ENCODE assay signal across 21 mouse cellular contexts in genomic region chr14:71500851-71501250, GRCm38 (mm10).
DNase-seq lines count a peak whose midpoint lies in the region; ATAC-seq and TF ChIP-seq lines count a peak whose summit lies in the region.
"Had no signal": no experiment of that assay in that cellular context is flagged by ENCODE, and none has a peak within 500 bp of the region (broad histone marks: within the 10 kb centered on the region; RNA-seq: fewer than 3 reads in every experiment).

No protein-coding gene starts in this region.

- intact Hi-C loops in left cerebral cortex, postnatal 4 days (cut with DNase I), result no loop called here

- no peaks in the 10 kb centered on the region for H3K4me1 ChIP-seq in stomach, postnatal 0 days (replicated peaks; ENCODE audit: control insufficient read depth, insufficient read depth)
- H3K4me1 ChIP-seq: embryonic facial prominence, embryonic 10.5 days; embryonic facial prominence, embryonic 13.5 days; forebrain, embryonic 12.5 days; forebrain, embryonic 15.5 days; heart, embryonic 10.5 days; hindbrain, embryonic 13.5 days had no signal

- H3K27ac ChIP-seq in stomach, postnatal 0 days (replicated peaks), result no peak overlapping the region
- H3K27ac ChIP-seq: embryonic facial prominence, embryonic 10.5 days; embryonic facial prominence, embryonic 13.5 days; forebrain, embryonic 12.5 days; forebrain, embryonic 15.5 days; heart, adult 2 months; heart, embryonic 10.5 days; hindbrain, embryonic 13.5 days had no signal

- DNase-seq in cerebellum, postnatal 10 days, result peak; percentile 36 to 56
- no peak for DNase-seq in cerebellum, adult 11 months
- DNase-seq in left cerebral cortex, postnatal 4 days, result peak; percentile 42
- DNase-seq in left cerebral cortex, adult 18-20 months (ENCODE audit: low spot score in 2 of 2), result no peak
- DNase-seq in Muller cell, postnatal 12 days (ENCODE audit: inconsistent ontology term), result peak; percentile 33
- DNase-seq in stomach, postnatal 0 days (ENCODE audit: low spot score), result no peak
- DNase-seq: cerebellum, adult 9-11 months; cerebellum, postnatal 36 days; embryo, embryonic 11 days; gastrocnemius, postnatal 25 days; heart, adult 2 months had no signal

- TF ChIP-seq CTCF in stomach, postnatal 0 days (IDR thresholded peaks at IDR 0.05; ENCODE audit: low read depth), result no peak

- no peak overlapping the region for H3K9ac ChIP-seq in stomach, postnatal 0 days (ENCODE audit: low read length)
- H3K9ac ChIP-seq: embryonic facial prominence, embryonic 13.5 days; forebrain, embryonic 12.5 days; forebrain, embryonic 15.5 days; hindbrain, embryonic 13.5 days had no signal

- H3K9me3 ChIP-seq in stomach, postnatal 0 days (ENCODE audit: control insufficient read depth, low read length), result no peaks in the 10 kb centered on the region
- H3K9me3 ChIP-seq: embryonic facial prominence, embryonic 10.5 days; embryonic facial prominence, embryonic 13.5 days; forebrain, embryonic 12.5 days; forebrain, embryonic 15.5 days; heart, embryonic 10.5 days; hindbrain, embryonic 13.5 days had no signal

- H3K27me3 ChIP-seq in stomach, postnatal 0 days (ENCODE audit: control insufficient read depth, insufficient read depth, low read length), result no peaks in the 10 kb centered on the region
- H3K27me3 ChIP-seq: embryonic facial prominence, embryonic 13.5 days; forebrain, embryonic 12.5 days; forebrain, embryonic 15.5 days; hindbrain, embryonic 13.5 days had no signal

- no peak for ATAC-seq in stomach, postnatal 0 days (ENCODE audit: low FRiP score, low TSS enrichment)
- ATAC-seq: forebrain, embryonic 15.5 days; hindbrain, embryonic 16.5 days; inflammation-experienced regulatory T-cells, adult 6 months; Patski had no signal

- H3K4me3 ChIP-seq in stomach, postnatal 0 days (ENCODE audit: low read depth, low read length), result no peak overlapping the region
- H3K4me3 ChIP-seq: embryonic facial prominence, embryonic 10.5 days; embryonic facial prominence, embryonic 13.5 days; erythroblast, embryonic 14.5 days; forebrain, embryonic 12.5 days; forebrain, embryonic 15.5 days; heart, adult 2 months; heart, embryonic 10.5 days; hindbrain, embryonic 13.5 days had no signal

- no peak for TF ChIP-seq EP300 in stomach, postnatal 0 days (optimal IDR thresholded peaks at IDR 0.05)

- H3K4me2 ChIP-seq in stomach, postnatal 0 days (replicated peaks; ENCODE audit: low read depth), result no peak overlapping the region
- H3K4me2 ChIP-seq: embryonic facial prominence, embryonic 13.5 days; forebrain, embryonic 12.5 days; forebrain, embryonic 15.5 days; hindbrain, embryonic 13.5 days had no signal

- H3K36me3 ChIP-seq in stomach, postnatal 0 days (ENCODE audit: control insufficient read depth, insufficient read depth, low read length), result no peaks in the 10 kb centered on the region
- H3K36me3 ChIP-seq: embryonic facial prominence, embryonic 10.5 days; embryonic facial prominence, embryonic 13.5 days; forebrain, embryonic 12.5 days; forebrain, embryonic 15.5 days; heart, embryonic 10.5 days; hindbrain, embryonic 13.5 days had no signal

- WGBS in stomach, postnatal 0 days, result 89% methylated on average over 1 of the region's 1 CpGs

Comparison
In these comparisons a context has a peak if more than half of its experiments do, and no peak if none do; other contexts are left out.
1. DNase-seq: peak in cerebellum, postnatal 10 days (2 of 2), left cerebral cortex, postnatal 4 days (single experiment) and Muller cell, postnatal 12 days (single experiment); none in cerebellum, adult 11 months (single experiment), left cerebral cortex, adult 18-20 months (0 of 2) and stomach, postnatal 0 days (single experiment).